Mouse (Mus musculus) left cerebral cortex, adult 18-20 months (tissue): ENCODE results near the gene Fus. TPM values are rescaled to one million over a fixed set of nuclear protein-coding genes. Genes with fewer than 3 reads are reported as not detected.
"Not testable (repeated sequence)": the region's sequence is repeated elsewhere in the genome, so short reads cannot be mapped to it uniquely, and the experiment has no call there.

Source experiments
- DNase-seq, 2 experiments: peaks; one replicate each; pipeline ENCODE4 v3.0.0; 2021 to 2022; ENCODE audit warnings: low spot score in 2 of 2, mixed read lengths in 1 of 2
- total RNA-seq, 2 experiments: library from RNA; stranded (reverse); gene quantifications; 2 replicates each; pipeline ENCODE4 v1.2.3; 2021

Fus gene
- total RNA-seq, 2 experiments from 2014 or later, result 268 to 293 TPM

- DNase-seq, result no peak
Observed at GRCm38 (mm10) chr7:128004150-128004486, 36.9 kb downstream of the Fus start.

GRCm38 (mm10) chr7:128004487-128005362 is 37.5 kb downstream of the Fus start:
- no peak for DNase-seq

- no peak for DNase-seq
Observed at GRCm38 (mm10) chr7:128006193-128006592, 38.9 kb downstream of the Fus start.

- no peak for DNase-seq
Observed at GRCm38 (mm10) chr7:128009715-128010340, 42.6 kb downstream of the Fus start.

- DNase-seq, result no peak
Observed at GRCm38 (mm10) chr7:128012136-128012780, 45.0 kb downstream of the Fus start.

GRCm38 (mm10) chr7:128013116-128013515 is 45.9 kb downstream of the Fus start:
- no peak for DNase-seq

GRCm38 (mm10) chr7:128016134-128016533 is 48.9 kb downstream of the Fus start:
- not testable (repeated sequence) for DNase-seq

GRCm38 (mm10) chr7:128016650-128017049 is 49.4 kb downstream of the Fus start:
- no peak for DNase-seq

GRCm38 (mm10) chr7:128018275-128018674 is 51.0 kb downstream of the Fus start:
- DNase-seq, result no peak

- DNase-seq, result no peak
Observed at GRCm38 (mm10) chr7:128019187-128019586, 51.9 kb downstream of the Fus start.

GRCm38 (mm10) chr7:128022974-128023373 is 55.7 kb downstream of the Fus start:
- no peak for DNase-seq

GRCm38 (mm10) chr7:128023565-128023964 is 56.3 kb downstream of the Fus start:
- DNase-seq, result no peak

GRCm38 (mm10) chr7:128024364-128024763 is 57.1 kb downstream of the Fus start:
- DNase-seq, result no peak

- no peak for DNase-seq
Observed at GRCm38 (mm10) chr7:128024932-128025331, 57.7 kb downstream of the Fus start.

- DNase-seq, result no peak
Observed at GRCm38 (mm10) chr7:128025381-128025780, 58.1 kb downstream of the Fus start.

GRCm38 (mm10) chr7:128031403-128031976 is 64.2 kb downstream of the Fus start:
- DNase-seq, result no peak

- DNase-seq, result no peak
Observed at GRCm38 (mm10) chr7:128032290-128032988, 65.2 kb downstream of the Fus start.

- DNase-seq, result no peak
Observed at GRCm38 (mm10) chr7:128032989-128033293, 65.7 kb downstream of the Fus start.

- no peak for DNase-seq
Observed at GRCm38 (mm10) chr7:128033616-128034015, 66.4 kb downstream of the Fus start.
